Mouse (Mus musculus) megakaryocyte, embryonic 14.5 days (primary cell): ENCODE results near the gene Disc1.

Source experiments
- FLI1 ChIP-seq: IDR thresholded peaks from 2 replicates; pipeline ENCODE4 v1.6.1; 2012; ENCODE audit warnings: low read length, inconsistent platforms, mixed read lengths
- GATA1 ChIP-seq: IDR thresholded peaks from 3 replicates; pipeline ENCODE4 v1.6.1; 2012; ENCODE audit warnings: mixed read lengths, low read length, inconsistent platforms, borderline replicate concordance

DNA sequence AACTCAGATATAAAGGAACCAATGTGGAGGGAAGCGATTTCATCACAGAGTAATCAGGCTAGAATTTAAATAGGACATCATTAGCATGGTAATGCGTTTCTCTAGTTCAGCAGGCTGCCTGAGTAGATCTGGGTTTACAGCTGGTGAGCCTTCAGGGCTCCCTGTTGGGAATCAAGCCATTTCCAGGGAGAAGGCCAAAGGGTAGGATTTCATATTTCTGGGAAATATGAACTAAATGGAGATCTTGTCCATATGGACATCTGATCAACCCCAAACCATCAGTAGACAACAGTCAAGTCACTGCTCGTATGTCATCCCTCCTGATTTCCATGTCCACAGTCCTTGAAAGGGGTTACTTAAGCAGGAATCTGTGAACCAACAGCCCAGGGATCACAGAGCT is 115.6 kb downstream of the Disc1 start:
- TF ChIP-seq GATA1 (no peak), FLI1 (no peak)
